Mouse (Mus musculus): ENCODE data around the gene Rcc1. TPM values are rescaled to one million over a fixed set of nuclear protein-coding genes. Genes with fewer than 3 reads are reported as not detected.

The Rcc1 gene
- polyA plus RNA-seq, 1 experiment from 2014 or later = 99.8 TPM

DNA sequence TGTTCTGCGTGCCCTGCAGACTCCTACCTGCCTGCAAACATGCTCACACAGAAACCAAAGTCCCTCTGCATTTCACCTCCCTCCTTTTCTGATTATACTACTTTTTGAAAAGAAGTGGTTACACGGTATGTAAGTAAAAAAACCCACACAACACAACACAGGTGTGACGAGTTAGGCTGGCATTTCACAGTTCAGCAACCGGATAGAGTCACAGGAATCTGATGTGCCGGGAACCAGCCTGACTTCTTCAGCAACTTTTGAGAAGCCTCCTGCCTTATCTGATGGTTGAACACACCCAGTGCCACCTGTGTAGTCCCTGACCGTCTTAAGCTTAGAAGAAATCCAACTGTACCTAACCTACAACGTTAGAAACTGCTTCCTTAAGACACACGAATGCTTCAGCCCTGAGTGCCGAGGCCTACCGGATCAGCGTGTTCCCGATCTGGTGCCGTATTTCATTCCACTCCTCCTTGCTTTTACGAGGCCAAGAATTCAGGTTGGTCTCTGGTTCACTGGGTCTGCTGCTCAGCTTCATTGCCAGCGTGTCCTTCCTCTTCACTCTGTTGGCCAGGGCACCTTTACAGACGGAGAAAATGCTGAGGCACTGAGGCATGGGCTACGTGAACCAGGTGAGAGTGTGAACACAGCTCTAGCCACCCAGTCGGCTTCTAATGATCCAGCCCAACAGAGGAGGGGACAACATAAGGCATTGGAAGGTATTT lies 14.2 kb upstream of the Rcc1 start:
- Histone ChIP-seq H3K4me2 (no peak overlapping the region), H3K9me3 (ENCODE audit: control insufficient read depth, low read length) (no peaks in the 10 kb centered on the region), H3K27ac (ENCODE audit: low read depth, low read length) (no peak overlapping the region), H3K27me3 (replicated peaks; ENCODE audit: control insufficient read depth, insufficient read depth, low read length) (no peaks in the 10 kb centered on the region), H3K9ac (ENCODE audit: low read depth, low read length) (no peak overlapping the region), H3K4me1 (replicated peaks; ENCODE audit: control insufficient read depth, insufficient read depth, low read length) (no peaks in the 10 kb centered on the region), H3K36me3 (ENCODE audit: control insufficient read depth, insufficient read depth, low read length) (peaks cover 37% of the 10 kb centered on the region), H3K4me3 (ENCODE audit: low read depth, low read length) (no peak overlapping the region)
- no peak for DNase-seq (ENCODE audit: low spot score)
- no peak for ATAC-seq (replicated peaks; ENCODE audit: low FRiP score)
- WGBS = 89% methylated on average over 18 of the region's 18 CpGs

DNA sequence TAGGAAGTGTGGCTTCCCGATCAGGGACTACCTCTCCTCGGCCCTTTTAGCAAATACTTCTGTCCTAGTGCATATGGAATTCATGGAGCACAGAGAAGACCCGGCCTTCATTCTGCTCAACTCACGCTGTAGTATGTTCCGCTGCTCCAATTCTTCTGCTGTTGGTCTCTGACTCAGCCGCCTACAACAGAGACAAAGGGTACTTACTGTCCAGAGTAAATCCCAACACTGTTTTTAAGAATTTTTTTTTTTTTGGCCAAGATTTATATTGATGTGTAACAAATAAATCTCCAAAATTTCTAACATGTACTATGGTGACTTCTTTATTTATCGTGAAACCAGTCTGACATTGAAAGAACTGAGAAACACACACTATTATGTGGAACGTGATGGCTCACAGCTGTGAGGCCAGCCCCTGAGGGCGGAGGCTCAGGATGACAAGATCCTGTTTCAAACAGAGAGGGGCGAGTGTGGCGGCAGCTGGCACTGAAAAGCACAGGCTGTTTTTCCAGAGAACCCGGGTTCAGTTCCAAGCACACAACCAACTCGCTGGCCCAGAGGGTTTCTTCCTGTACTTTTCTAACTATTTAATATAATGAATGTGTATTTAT lies 12.2 kb upstream of the Rcc1 start:
- H3K27me3 ChIP-seq (replicated peaks; ENCODE audit: control insufficient read depth, insufficient read depth, low read length) = no peaks in the 10 kb centered on the region
- no peak overlapping the region for H3K4me2 ChIP-seq
- ATAC-seq (replicated peaks; ENCODE audit: low FRiP score) (no peak), DNase-seq (ENCODE audit: low spot score) (no peak)
- 89% methylated on average over 13 of the region's 13 CpGs for WGBS
- peaks cover 33% of the 10 kb centered on the region for H3K36me3 ChIP-seq (ENCODE audit: control insufficient read depth, insufficient read depth, low read length)
- no peaks in the 10 kb centered on the region for H3K9me3 ChIP-seq (ENCODE audit: control insufficient read depth, low read length)
- no peaks in the 10 kb centered on the region for H3K4me1 ChIP-seq (replicated peaks; ENCODE audit: control insufficient read depth, insufficient read depth, low read length)
- no peak overlapping the region for H3K4me3 ChIP-seq (ENCODE audit: low read depth, low read length)
- no peak overlapping the region for H3K9ac ChIP-seq (ENCODE audit: low read depth, low read length)
- no peak overlapping the region for H3K27ac ChIP-seq (ENCODE audit: low read depth, low read length)

DNA sequence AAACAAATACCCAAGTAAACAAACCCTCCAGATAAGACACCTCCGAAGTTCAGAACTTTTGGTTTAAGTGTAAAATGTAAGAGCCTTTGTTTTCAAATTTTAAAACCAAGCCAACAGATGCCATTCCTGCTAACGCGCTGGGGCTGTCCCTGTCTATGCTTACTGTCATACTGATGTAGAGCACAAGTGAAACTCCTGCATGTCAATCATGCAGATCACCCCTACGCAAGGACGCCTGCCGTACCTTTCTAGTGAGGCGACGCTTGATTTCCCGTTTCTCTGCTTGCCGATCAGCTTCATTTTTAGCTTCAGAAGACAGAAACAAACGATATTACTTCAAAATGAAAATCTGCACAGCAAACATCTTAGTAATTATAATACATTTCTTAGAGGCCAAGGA lies 10.1 kb upstream of the Rcc1 start:
- WGBS = 95% methylated on average over 11 of the region's 11 CpGs
- no peak overlapping the region for H3K9ac ChIP-seq (ENCODE audit: low read depth, low read length)
- no peak overlapping the region for H3K27ac ChIP-seq (ENCODE audit: low read depth, low read length)
- no peak overlapping the region for H3K4me2 ChIP-seq
- ATAC-seq (replicated peaks; ENCODE audit: low FRiP score) (no peak), DNase-seq (ENCODE audit: low spot score) (no peak)
- H3K27me3 ChIP-seq (replicated peaks; ENCODE audit: control insufficient read depth, insufficient read depth, low read length) = no peaks in the 10 kb centered on the region
- H3K4me3 ChIP-seq (ENCODE audit: low read depth, low read length) = no peak overlapping the region
- H3K4me1 ChIP-seq (replicated peaks; ENCODE audit: control insufficient read depth, insufficient read depth, low read length) = no peaks in the 10 kb centered on the region
- H3K9me3 ChIP-seq (ENCODE audit: control insufficient read depth, low read length) = no peaks in the 10 kb centered on the region
- H3K36me3 ChIP-seq (ENCODE audit: control insufficient read depth, insufficient read depth, low read length) = peaks cover 30% of the 10 kb centered on the region

DNA sequence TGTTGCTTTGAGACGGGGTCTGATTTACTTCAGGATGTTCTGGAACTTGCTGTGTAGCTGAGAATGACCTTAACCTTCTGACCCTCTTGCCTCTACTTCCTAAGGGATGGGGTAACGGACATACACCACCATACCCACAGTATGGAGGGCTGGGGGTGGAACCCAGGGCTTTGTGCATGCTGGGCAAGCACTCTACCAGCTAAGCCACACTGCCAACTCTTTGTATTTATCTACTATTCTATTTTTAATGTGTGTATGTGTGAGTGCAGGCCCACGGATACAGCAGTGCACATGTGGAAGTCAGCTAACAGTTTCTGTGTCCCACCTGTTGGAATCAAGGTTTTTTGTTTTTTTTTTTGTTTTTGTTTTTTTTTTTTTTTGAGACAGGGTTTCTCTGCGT lies 6.1 kb upstream of the Rcc1 start:
- Histone ChIP-seq H3K4me2 (no peak overlapping the region), H3K4me3 (ENCODE audit: low read depth, low read length) (no peak overlapping the region), H3K27me3 (replicated peaks; ENCODE audit: control insufficient read depth, insufficient read depth, low read length) (no peaks in the 10 kb centered on the region), H3K4me1 (replicated peaks; ENCODE audit: control insufficient read depth, insufficient read depth, low read length) (peaks cover 13% of the 10 kb centered on the region), H3K9me3 (ENCODE audit: control insufficient read depth, low read length) (no peaks in the 10 kb centered on the region), H3K36me3 (ENCODE audit: control insufficient read depth, insufficient read depth, low read length) (peaks cover 29% of the 10 kb centered on the region; the same call in 1 of the 2 replicates), H3K27ac (ENCODE audit: low read depth, low read length) (no peak overlapping the region), H3K9ac (ENCODE audit: low read depth, low read length) (no peak overlapping the region)
- DNase-seq (ENCODE audit: low spot score) (no peak), ATAC-seq (replicated peaks; ENCODE audit: low FRiP score) (no peak)
- 85% methylated on average over 4 of the region's 4 CpGs for WGBS

DNA sequence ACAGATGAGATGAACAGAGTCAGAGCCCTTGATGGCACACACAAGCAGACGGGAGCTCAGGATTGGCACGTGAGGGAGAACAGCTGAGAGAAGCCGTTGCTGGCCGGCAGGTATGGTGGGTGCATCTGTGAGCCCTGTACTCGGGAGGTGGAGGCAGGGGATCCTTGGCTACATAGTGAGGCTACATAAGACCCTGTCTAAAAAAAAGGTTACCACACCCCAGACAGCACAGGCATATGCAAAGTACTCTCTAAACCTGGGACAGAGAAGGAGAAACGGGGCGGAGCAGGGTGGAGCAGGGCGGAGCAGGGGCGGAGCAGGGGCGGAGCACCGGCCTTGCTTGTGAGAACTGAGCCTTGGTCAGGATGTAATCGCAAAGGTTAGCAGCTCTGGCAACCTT lies 2.8 kb upstream of the Rcc1 start:
- Histone ChIP-seq H3K9ac (ENCODE audit: low read depth, low read length) (no peak overlapping the region), H3K4me3 (ENCODE audit: low read depth, low read length) (0 out of 2 replicates have a peak overlapping the region, but pooled peaks have one; percentile 13), H3K27ac (ENCODE audit: low read depth, low read length) (peak overlapping the region; percentile 45), H3K4me2 (peak overlapping the region; percentile 26; the same call in 1 of the 2 replicates), H3K36me3 (ENCODE audit: control insufficient read depth, insufficient read depth, low read length) (peaks cover 31% of the 10 kb centered on the region), H3K9me3 (ENCODE audit: control insufficient read depth, low read length) (no peaks in the 10 kb centered on the region), H3K4me1 (replicated peaks; ENCODE audit: control insufficient read depth, insufficient read depth, low read length) (peaks cover 18% of the 10 kb centered on the region), H3K27me3 (replicated peaks; ENCODE audit: control insufficient read depth, insufficient read depth, low read length) (no peaks in the 10 kb centered on the region)
- peak; percentile 74 for DNase-seq (ENCODE audit: low spot score)
- ATAC-seq (replicated peaks; ENCODE audit: low FRiP score) = peak; percentile 84
- 36% methylated on average over 12 of the region's 12 CpGs for WGBS

DNA sequence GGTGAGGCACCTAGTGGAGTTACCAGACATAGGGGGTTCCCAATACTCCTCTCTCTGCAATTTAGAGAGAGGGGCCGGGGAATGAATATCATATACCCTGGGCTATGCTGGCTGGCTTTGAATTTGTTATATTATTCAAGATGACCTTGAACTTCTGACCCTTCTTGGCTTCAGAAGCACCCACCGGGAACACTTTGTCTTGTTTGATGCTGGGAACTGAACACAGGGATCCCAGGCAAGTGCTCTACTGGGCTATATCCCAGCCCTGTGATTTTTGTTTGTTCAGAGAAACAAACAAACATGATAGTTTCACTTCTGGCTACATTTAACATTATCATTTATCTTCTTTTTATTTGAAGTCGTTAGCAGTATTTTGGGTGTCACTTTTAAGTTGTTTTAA lies 2.0 kb upstream of the Rcc1 start:
- no peaks in the 10 kb centered on the region for H3K27me3 ChIP-seq (replicated peaks; ENCODE audit: control insufficient read depth, insufficient read depth, low read length)
- no peak for ATAC-seq (replicated peaks; ENCODE audit: low FRiP score)
- H3K4me1 ChIP-seq (replicated peaks; ENCODE audit: control insufficient read depth, insufficient read depth, low read length) = peaks cover 18% of the 10 kb centered on the region
- no peak for DNase-seq (ENCODE audit: low spot score)
- no peak overlapping the region for H3K4me2 ChIP-seq
- H3K36me3 ChIP-seq (ENCODE audit: control insufficient read depth, insufficient read depth, low read length) = peaks cover 34% of the 10 kb centered on the region
- H3K9me3 ChIP-seq (ENCODE audit: control insufficient read depth, low read length) = no peaks in the 10 kb centered on the region
- 81% methylated on average over 3 of the region's 3 CpGs for WGBS
- no peak overlapping the region for H3K27ac ChIP-seq (ENCODE audit: low read depth, low read length)
- H3K9ac ChIP-seq (ENCODE audit: low read depth, low read length) = no peak overlapping the region
- H3K4me3 ChIP-seq (ENCODE audit: low read depth, low read length) = no peak overlapping the region

DNA sequence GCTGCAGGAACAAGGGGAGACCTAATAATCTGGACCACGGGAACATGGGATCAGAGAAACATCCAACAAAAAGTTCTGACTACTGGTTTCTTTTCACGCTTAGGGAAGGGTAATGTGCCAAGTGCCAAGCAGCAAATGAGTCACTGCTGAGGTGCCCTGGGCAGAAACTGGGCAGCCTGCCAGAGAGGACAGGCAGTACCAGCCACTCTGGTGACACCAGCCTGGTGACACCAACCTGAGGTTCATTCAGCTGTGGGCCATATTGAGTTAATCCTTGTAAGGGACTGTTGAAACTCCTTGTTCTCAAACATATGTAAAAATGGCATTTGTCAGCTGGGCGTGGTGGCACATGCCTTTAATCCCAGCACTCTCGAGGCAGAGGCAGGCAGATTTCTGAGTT lies 1.2 kb upstream of the Rcc1 start:
- peaks cover 18% of the 10 kb centered on the region for H3K4me1 ChIP-seq (replicated peaks; ENCODE audit: control insufficient read depth, insufficient read depth, low read length)
- ATAC-seq (replicated peaks; ENCODE audit: low FRiP score) = no peak
- H3K36me3 ChIP-seq (ENCODE audit: control insufficient read depth, insufficient read depth, low read length) = peaks cover 32% of the 10 kb centered on the region
- H3K4me2 ChIP-seq = no peak overlapping the region
- no peaks in the 10 kb centered on the region for H3K27me3 ChIP-seq (replicated peaks; ENCODE audit: control insufficient read depth, insufficient read depth, low read length)
- peak overlapping the region; percentile 4; the same call in 1 of the 2 replicates for H3K27ac ChIP-seq (ENCODE audit: low read depth, low read length)
- DNase-seq (ENCODE audit: low spot score) = no peak
- 89% methylated on average over 4 of the region's 4 CpGs for WGBS
- H3K9ac ChIP-seq (ENCODE audit: low read depth, low read length) = no peak overlapping the region
- H3K4me3 ChIP-seq (ENCODE audit: low read depth, low read length) = peak overlapping the region; percentile 86; the same call in 1 of the 2 replicates
- no peaks in the 10 kb centered on the region for H3K9me3 ChIP-seq (ENCODE audit: control insufficient read depth, low read length)

DNA sequence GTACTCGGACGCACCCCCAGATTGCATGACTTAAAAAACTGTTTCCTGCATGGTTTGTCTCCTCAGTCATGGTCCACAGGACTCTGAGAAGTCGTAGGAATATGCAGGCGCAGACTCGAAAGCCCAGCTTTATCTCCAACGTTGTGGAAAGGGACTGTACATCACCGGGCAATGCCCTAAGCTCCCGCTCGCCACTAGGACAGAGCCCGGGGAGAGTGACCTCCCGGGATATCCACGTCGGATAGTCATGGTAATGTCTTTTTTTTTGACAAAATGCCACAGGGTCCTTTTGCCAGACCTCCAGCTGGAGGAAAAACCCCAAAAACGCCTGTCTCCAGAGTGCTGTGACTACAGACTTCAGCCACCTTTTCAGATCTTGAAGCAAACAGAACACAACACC lies 666 bp downstream of the Rcc1 start:
- Histone ChIP-seq H3K27me3 (replicated peaks; ENCODE audit: control insufficient read depth, insufficient read depth, low read length) (no peaks in the 10 kb centered on the region), H3K4me3 (ENCODE audit: low read depth, low read length) (peak overlapping the region; percentile 86), H3K27ac (ENCODE audit: low read depth, low read length) (peak overlapping the region; percentile 99), H3K9me3 (ENCODE audit: control insufficient read depth, low read length) (no peaks in the 10 kb centered on the region), H3K36me3 (ENCODE audit: control insufficient read depth, insufficient read depth, low read length) (peaks cover 23% of the 10 kb centered on the region), H3K9ac (ENCODE audit: low read depth, low read length) (peak overlapping the region; percentile 99), H3K4me2 (peak overlapping the region; percentile 83), H3K4me1 (replicated peaks; ENCODE audit: control insufficient read depth, insufficient read depth, low read length) (peaks cover 18% of the 10 kb centered on the region)
- DNase-seq (ENCODE audit: low spot score) = no peak
- ATAC-seq (replicated peaks; ENCODE audit: low FRiP score) = no peak
- WGBS = under 1% methylated on average over 14 of the region's 14 CpGs

GRCm38 (mm10) chr4:132351401-132351800 lies 2.0 kb downstream of the Rcc1 start:
- H3K4me3 ChIP-seq (ENCODE audit: low read depth, low read length) = peak overlapping the region; percentile 86
- no peak for ATAC-seq (replicated peaks; ENCODE audit: low FRiP score)
- H3K27ac ChIP-seq (ENCODE audit: low read depth, low read length) = peak overlapping the region; percentile 99
- H3K27me3 ChIP-seq (replicated peaks; ENCODE audit: control insufficient read depth, insufficient read depth, low read length) = no peaks in the 10 kb centered on the region
- H3K4me2 ChIP-seq = peak overlapping the region; percentile 83
- 16% methylated on average over 1 of the region's 1 CpGs for WGBS
- no peak for DNase-seq (ENCODE audit: low spot score)
- no peaks in the 10 kb centered on the region for H3K9me3 ChIP-seq (ENCODE audit: control insufficient read depth, low read length)
- H3K4me1 ChIP-seq (replicated peaks; ENCODE audit: control insufficient read depth, insufficient read depth, low read length) = peaks cover 11% of the 10 kb centered on the region
- H3K36me3 ChIP-seq (ENCODE audit: control insufficient read depth, insufficient read depth, low read length) = peaks cover 15% of the 10 kb centered on the region
- peak overlapping the region; percentile 99 for H3K9ac ChIP-seq (ENCODE audit: low read depth, low read length)
